ENCODE assay signal across 16 mouse cellular contexts in the genomic region with DNA sequence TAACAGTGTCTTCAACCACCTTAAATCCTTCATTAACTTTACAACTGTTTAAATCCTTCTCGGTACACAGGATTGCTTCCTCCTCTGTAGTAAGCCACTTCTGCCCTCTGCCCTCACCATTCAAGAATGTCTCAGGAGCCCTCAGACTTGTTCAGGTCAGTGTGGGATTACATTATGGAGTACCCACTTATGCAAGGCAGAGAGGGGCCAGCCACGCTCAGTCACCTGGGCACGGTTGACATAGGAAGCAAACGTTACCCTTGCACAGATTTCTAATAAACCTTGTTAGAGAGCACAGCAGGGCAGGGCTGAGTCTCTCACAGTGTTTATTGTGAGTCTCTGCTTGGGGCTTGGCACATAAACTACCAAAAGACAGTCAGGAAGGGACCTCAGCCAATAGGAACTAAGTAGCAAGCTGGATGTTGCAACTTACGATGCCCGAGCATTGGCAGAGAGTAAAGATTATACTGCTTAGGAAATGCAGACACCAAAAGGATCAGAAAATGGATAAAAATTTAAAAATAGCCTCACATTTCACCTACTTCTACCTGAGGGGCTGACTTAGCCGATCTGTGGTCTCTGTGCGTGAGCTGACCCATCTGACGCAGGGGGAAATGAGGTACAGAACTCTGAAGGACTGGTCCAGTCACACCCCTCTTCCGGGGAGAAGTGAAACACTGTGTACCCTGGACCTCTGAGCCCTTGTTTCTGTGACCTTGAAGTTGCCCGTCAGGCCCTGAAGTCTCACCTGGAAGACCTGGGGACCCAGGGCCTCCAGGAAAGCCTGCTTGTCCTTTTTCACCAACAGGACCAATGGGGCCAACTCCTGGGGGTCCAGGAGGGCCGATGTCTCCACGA.
"Had no signal": no experiment of that assay in that cellular context is flagged by ENCODE, and none has a peak within 500 bp of the region (broad histone marks: within the 10 kb centered on the region; RNA-seq: fewer than 3 reads in every experiment).

No protein-coding gene starts in this region.

- H3K27ac ChIP-seq: hindbrain, postnatal 0 days; kidney, postnatal 0 days; limb, embryonic 13.5 days; liver, embryonic 15.5 days; macrophage; neural tube, embryonic 13.5 days had no signal

- H3K27me3 ChIP-seq: limb, embryonic 13.5 days; liver, embryonic 15.5 days; neural tube, embryonic 13.5 days had no signal

- H3K4me2 ChIP-seq: limb, embryonic 13.5 days; liver, embryonic 11.5 days; liver, embryonic 15.5 days; neural tube, embryonic 13.5 days had no signal

- H3K9ac ChIP-seq: limb, embryonic 13.5 days; liver, embryonic 15.5 days; neural tube, embryonic 13.5 days had no signal

- DNase-seq: kidney, adult 11 months; kidney, adult 9 months; kidney, postnatal 36 days; layer of hippocampus, adult 9-11 months; left cerebral cortex, postnatal 4 days; midbrain, embryonic 14.5 days; retina, postnatal 1 day; right cerebral cortex, postnatal 4 days; thymus, postnatal 36 days had no signal

- H3K4me1 ChIP-seq: limb, embryonic 13.5 days; liver, embryonic 15.5 days; neural tube, embryonic 13.5 days had no signal

- ATAC-seq: hindbrain, postnatal 0 days had no signal

- H3K4me3 ChIP-seq: limb, embryonic 13.5 days; liver, embryonic 15.5 days; neural tube, embryonic 13.5 days had no signal

- H3K9me3 ChIP-seq: limb, embryonic 13.5 days; liver, embryonic 15.5 days; neural tube, embryonic 13.5 days had no signal
